15 mouse cellular contexts compared by ENCODE assay signal in the genomic region with DNA sequence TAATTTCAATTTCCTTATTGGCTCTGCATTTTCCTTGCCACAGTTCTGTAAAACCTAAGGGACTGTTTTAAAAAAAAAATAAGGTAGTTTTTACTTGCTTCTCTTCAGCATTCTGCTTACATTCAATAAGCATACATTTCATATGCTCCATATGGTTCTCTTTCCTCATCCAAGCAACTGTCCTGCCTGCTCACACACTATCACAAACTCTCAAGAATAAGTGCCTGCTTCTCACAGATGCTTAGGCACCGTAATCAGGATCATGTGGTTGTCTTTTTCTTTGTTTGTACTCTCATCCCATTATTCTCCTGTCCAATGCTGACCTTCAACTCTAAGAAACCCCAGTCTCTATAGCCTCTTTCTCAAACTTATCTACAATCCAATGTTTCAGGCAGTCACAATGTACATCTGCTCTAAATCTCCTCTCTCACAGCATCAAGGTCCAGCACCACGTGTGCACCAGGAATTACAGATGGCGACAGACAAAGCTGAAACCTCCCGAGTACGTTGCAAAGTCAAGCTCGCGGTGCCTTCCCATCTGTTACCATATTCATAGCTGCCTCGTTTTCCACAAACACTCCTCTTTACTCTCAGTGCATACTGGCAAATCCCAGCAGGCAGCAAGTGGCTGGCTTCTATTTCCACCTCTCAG.
DNase-seq lines count a peak whose midpoint lies in the region; ATAC-seq lines count a peak whose summit lies in the region.
"Had no signal": no experiment of that assay in that cellular context is flagged by ENCODE, and none has a peak within 500 bp of the region (broad histone marks: within the 10 kb centered on the region; RNA-seq: fewer than 3 reads in every experiment).

No protein-coding gene starts in this region.

- H3K27ac ChIP-seq in embryonic facial prominence, embryonic 14.5 days (replicated peaks; ENCODE audit: low read depth, low read length) = no peak overlapping the region
- H3K27ac ChIP-seq in hindbrain, embryonic 16.5 days (ENCODE audit: low read depth, low read length) = no peak overlapping the region
- H3K27ac ChIP-seq in midbrain, embryonic 14.5 days (replicated peaks; ENCODE audit: low read depth, low read length) = no peak overlapping the region
- H3K27ac ChIP-seq in liver, embryonic 11.5 days (ENCODE audit: low read depth, low read length) = no peak overlapping the region
- H3K27ac ChIP-seq in heart, embryonic 10.5 days = no peak overlapping the region
- H3K27ac ChIP-seq: embryonic facial prominence, embryonic 13.5 days; liver, embryonic 15.5 days had no signal

- 62% methylated on average over 8 of the region's 8 CpGs for WGBS in embryonic facial prominence, embryonic 14.5 days
- 47% methylated on average over 8 of the region's 8 CpGs for WGBS in hindbrain, embryonic 16.5 days
- WGBS in midbrain, embryonic 14.5 days = 58% methylated on average over 8 of the region's 8 CpGs
- WGBS in liver, embryonic 11.5 days = 71% methylated on average over 8 of the region's 8 CpGs
- 80% methylated on average over 8 of the region's 8 CpGs for WGBS in heart, embryonic 10.5 days

- peak; percentile 10 to 12 for DNase-seq in left cerebral cortex, postnatal 36 days (ENCODE audit: low spot score in 2 of 2)
- DNase-seq in left cerebral cortex, adult 11 months (ENCODE audit: low spot score) = no peak
- DNase-seq in embryonic facial prominence, embryonic 14.5 days (ENCODE audit: low spot score) = no peak
- DNase-seq in midbrain, embryonic 14.5 days = peak; percentile 29
- DNase-seq in thymus, postnatal 25 days = no peak
- DNase-seq in liver, embryonic 11.5 days (ENCODE audit: low spot score) = no peak
- DNase-seq in heart, embryonic 10.5 days (ENCODE audit: low spot score) = no peak
- DNase-seq: adrenal gland, adult 2 months; cerebellum, adult 11-12 months had no signal

- no peak overlapping the region for H3K9ac ChIP-seq in embryonic facial prominence, embryonic 14.5 days (ENCODE audit: low read depth, low read length)
- H3K9ac ChIP-seq in hindbrain, embryonic 16.5 days (ENCODE audit: low read depth, low read length) = no peak overlapping the region
- H3K9ac ChIP-seq in midbrain, embryonic 14.5 days (replicated peaks; ENCODE audit: low read length) = no peak overlapping the region
- no peak overlapping the region for H3K9ac ChIP-seq in liver, embryonic 11.5 days (ENCODE audit: low read depth, low read length)
- H3K9ac ChIP-seq: embryonic facial prominence, embryonic 13.5 days; liver, embryonic 15.5 days had no signal

- intact Hi-C loops in left cerebral cortex, postnatal 36 days (cut with DNase I) = no loop called here

- H3K4me2 ChIP-seq in embryonic facial prominence, embryonic 14.5 days (ENCODE audit: low read depth, low read length) = no peak overlapping the region
- H3K4me2 ChIP-seq in hindbrain, embryonic 16.5 days (ENCODE audit: low read length) = no peak overlapping the region
- no peak overlapping the region for H3K4me2 ChIP-seq in midbrain, embryonic 14.5 days (ENCODE audit: low read length)
- no peak overlapping the region for H3K4me2 ChIP-seq in liver, embryonic 11.5 days
- H3K4me2 ChIP-seq: embryonic facial prominence, embryonic 13.5 days; heart, embryonic 11.5 days; liver, embryonic 15.5 days had no signal

- H3K9me3 ChIP-seq in embryonic facial prominence, embryonic 14.5 days (ENCODE audit: control insufficient read depth, low read length) = no peaks in the 10 kb centered on the region
- no peaks in the 10 kb centered on the region for H3K9me3 ChIP-seq in hindbrain, embryonic 16.5 days (ENCODE audit: control insufficient read depth, low read length)
- H3K9me3 ChIP-seq in midbrain, embryonic 14.5 days (ENCODE audit: control insufficient read depth, low read length) = no peaks in the 10 kb centered on the region
- no peaks in the 10 kb centered on the region for H3K9me3 ChIP-seq in liver, embryonic 11.5 days (ENCODE audit: control insufficient read depth, low read length)
- no peaks in the 10 kb centered on the region for H3K9me3 ChIP-seq in heart, embryonic 10.5 days
- H3K9me3 ChIP-seq: embryonic facial prominence, embryonic 13.5 days; liver, embryonic 15.5 days; megakaryocyte, embryonic 14.5 days had no signal

- ATAC-seq in embryonic facial prominence, embryonic 14.5 days (ENCODE audit: low read depth) = peak; percentile 30
- peak; percentile 86 for ATAC-seq in hindbrain, embryonic 16.5 days
- peak; percentile 50; the same call in 1 of the 2 replicates for ATAC-seq in midbrain, embryonic 14.5 days (ENCODE audit: low FRiP score, low TSS enrichment)
- no peak for ATAC-seq in liver, embryonic 11.5 days (replicated peaks; ENCODE audit: low FRiP score)
- ATAC-seq: Patski had no signal

- no peaks in the 10 kb centered on the region for H3K27me3 ChIP-seq in embryonic facial prominence, embryonic 14.5 days (replicated peaks; ENCODE audit: control insufficient read depth, insufficient read depth, low read length)
- H3K27me3 ChIP-seq in hindbrain, embryonic 16.5 days (replicated peaks; ENCODE audit: control insufficient read depth, insufficient read depth, low read length) = no peaks in the 10 kb centered on the region
- H3K27me3 ChIP-seq in midbrain, embryonic 14.5 days (ENCODE audit: control insufficient read depth, insufficient read depth, low read length) = no peaks in the 10 kb centered on the region
- H3K27me3 ChIP-seq in liver, embryonic 11.5 days (replicated peaks; ENCODE audit: control insufficient read depth, insufficient read depth, low read length) = no peaks in the 10 kb centered on the region
- H3K27me3 ChIP-seq in heart, embryonic 10.5 days (ENCODE audit: insufficient read depth, poor library complexity, severe bottlenecking) = no peaks in the 10 kb centered on the region
- H3K27me3 ChIP-seq: embryonic facial prominence, embryonic 13.5 days; liver, embryonic 15.5 days; megakaryocyte, embryonic 14.5 days; Patski had no signal

- no peaks in the 10 kb centered on the region for H3K36me3 ChIP-seq in embryonic facial prominence, embryonic 14.5 days (ENCODE audit: control insufficient read depth, insufficient read depth, low read length)
- H3K36me3 ChIP-seq in hindbrain, embryonic 16.5 days (ENCODE audit: control insufficient read depth, insufficient read depth, low read length) = no peaks in the 10 kb centered on the region
- no peaks in the 10 kb centered on the region for H3K36me3 ChIP-seq in midbrain, embryonic 14.5 days (ENCODE audit: control insufficient read depth, insufficient read depth, low read length)
- no peaks in the 10 kb centered on the region for H3K36me3 ChIP-seq in liver, embryonic 11.5 days (ENCODE audit: control insufficient read depth, insufficient read depth, low read length)
- no peaks in the 10 kb centered on the region for H3K36me3 ChIP-seq in heart, embryonic 10.5 days
- H3K36me3 ChIP-seq: embryonic facial prominence, embryonic 13.5 days; liver, embryonic 15.5 days had no signal

- no peaks in the 10 kb centered on the region for H3K4me1 ChIP-seq in embryonic facial prominence, embryonic 14.5 days (ENCODE audit: control insufficient read depth, insufficient read depth, low read length)
- H3K4me1 ChIP-seq in hindbrain, embryonic 16.5 days (ENCODE audit: control insufficient read depth, insufficient read depth, low read depth, low read length) = no peaks in the 10 kb centered on the region
- 0 out of 2 replicates have a peak, but pooled peaks cover 7% of the 10 kb centered on the region for H3K4me1 ChIP-seq in midbrain, embryonic 14.5 days (ENCODE audit: control insufficient read depth, insufficient read depth, low read length)
- no peaks in the 10 kb centered on the region for H3K4me1 ChIP-seq in liver, embryonic 11.5 days (replicated peaks; ENCODE audit: control insufficient read depth, insufficient read depth, low read length)
- no peaks in the 10 kb centered on the region for H3K4me1 ChIP-seq in heart, embryonic 10.5 days
- H3K4me1 ChIP-seq: embryonic facial prominence, embryonic 13.5 days; liver, embryonic 15.5 days; megakaryocyte, embryonic 14.5 days had no signal

- no peak overlapping the region for H3K4me3 ChIP-seq in embryonic facial prominence, embryonic 14.5 days (ENCODE audit: low read depth, low read length)
- no peak overlapping the region for H3K4me3 ChIP-seq in hindbrain, embryonic 16.5 days (ENCODE audit: low read length)
- H3K4me3 ChIP-seq in midbrain, embryonic 14.5 days (replicated peaks; ENCODE audit: low read depth, low read length) = no peak overlapping the region
- H3K4me3 ChIP-seq in liver, embryonic 11.5 days (ENCODE audit: low read depth, low read length) = no peak overlapping the region
- no peak overlapping the region for H3K4me3 ChIP-seq in heart, embryonic 10.5 days
- H3K4me3 ChIP-seq: embryonic facial prominence, embryonic 13.5 days; liver, embryonic 15.5 days; megakaryocyte, embryonic 14.5 days had no signal

Comparison
In these comparisons a context has a peak if more than half of its experiments do, and no peak if none do; other contexts are left out.
1. DNase-seq: peak in left cerebral cortex, postnatal 36 days (2 of 2) and midbrain, embryonic 14.5 days (single experiment); none in left cerebral cortex, adult 11 months (single experiment), embryonic facial prominence, embryonic 14.5 days (single experiment), thymus, postnatal 25 days (single experiment), liver, embryonic 11.5 days (single experiment) and heart, embryonic 10.5 days (single experiment).